Mouse (Mus musculus): ENCODE data around the gene Slit3.

Slit3 gene

GRCm38 (mm10) chr11:35582591-35582990 is 461.6 kb downstream of the Slit3 start:
- peak in 1 of 2 experiments; percentile 22 for DNase-seq (ENCODE audit: low spot score in 2 of 2)

- DNase-seq (ENCODE audit: low spot score in 2 of 2): no peak
Observed at GRCm38 (mm10) chr11:35583633-35584032, 462.6 kb downstream of the Slit3 start.

- peak; percentile 68 to 76 for DNase-seq (ENCODE audit: low spot score in 2 of 2)
Observed at GRCm38 (mm10) chr11:35587174-35587959, 466.3 kb downstream of the Slit3 start.

GRCm38 (mm10) chr11:35589892-35590291 is 468.9 kb downstream of the Slit3 start:
- no peak for DNase-seq (ENCODE audit: low spot score in 2 of 2)

GRCm38 (mm10) chr11:35593146-35594034 is 472.4 kb downstream of the Slit3 start:
- no peak for DNase-seq (ENCODE audit: low spot score in 2 of 2)

- no peak for DNase-seq (ENCODE audit: low spot score in 2 of 2)
Observed at GRCm38 (mm10) chr11:35596064-35596463, 475.0 kb downstream of the Slit3 start.

- no peak for DNase-seq (ENCODE audit: low spot score in 2 of 2)
Observed at GRCm38 (mm10) chr11:35597882-35598281, 476.9 kb downstream of the Slit3 start.

GRCm38 (mm10) chr11:35598732-35599131 is 477.7 kb downstream of the Slit3 start:
- DNase-seq (ENCODE audit: low spot score in 2 of 2): peak; percentile 48 to 49

- no peak for DNase-seq (ENCODE audit: low spot score in 2 of 2)
Observed at GRCm38 (mm10) chr11:35601652-35602240, 480.7 kb downstream of the Slit3 start.

GRCm38 (mm10) chr11:35602586-35602985 is 481.6 kb downstream of the Slit3 start:
- no peak for DNase-seq (ENCODE audit: low spot score in 2 of 2)

- no peak for DNase-seq (ENCODE audit: low spot score in 2 of 2)
Observed at GRCm38 (mm10) chr11:35603946-35604345, 482.9 kb downstream of the Slit3 start.

GRCm38 (mm10) chr11:35604848-35605790 is 484.1 kb downstream of the Slit3 start:
- no peak for DNase-seq (ENCODE audit: low spot score in 2 of 2)

- DNase-seq (ENCODE audit: low spot score in 2 of 2): peak; percentile 49 to 58
Observed at GRCm38 (mm10) chr11:35607191-35607590, 486.2 kb downstream of the Slit3 start.

GRCm38 (mm10) chr11:35608794-35609193 is 487.8 kb downstream of the Slit3 start:
- DNase-seq (ENCODE audit: low spot score in 2 of 2): no peak

- no peak for DNase-seq (ENCODE audit: low spot score in 2 of 2)
Observed at GRCm38 (mm10) chr11:35612262-35612896, 491.4 kb downstream of the Slit3 start.

GRCm38 (mm10) chr11:35614530-35614929 is 493.5 kb downstream of the Slit3 start:
- DNase-seq (ENCODE audit: low spot score in 2 of 2): no peak

GRCm38 (mm10) chr11:35619421-35619820 is 498.4 kb downstream of the Slit3 start:
- no peak for DNase-seq (ENCODE audit: low spot score in 2 of 2)

- DNase-seq (ENCODE audit: low spot score in 2 of 2): no peak
Observed at GRCm38 (mm10) chr11:35622736-35623135, 501.7 kb downstream of the Slit3 start.

- no peak for DNase-seq (ENCODE audit: low spot score in 2 of 2)
Observed at GRCm38 (mm10) chr11:35624515-35625270, 503.7 kb downstream of the Slit3 start.

GRCm38 (mm10) chr11:35625576-35625975 is 504.6 kb downstream of the Slit3 start:
- DNase-seq (ENCODE audit: low spot score in 2 of 2): no peak
